Mouse (Mus musculus) naive thymus-derived CD4-positive, alpha-beta T cell, adult 2 months (primary cell): ENCODE results near the gene 2310011J03Rik.
A peak's percentile ranks its signal among the peaks of the same experiment; 100 is the strongest.

Source experiments
- DNase-seq: peaks from one replicate; pipeline ENCODE4 v3.0.0-alpha.2; 2011; ENCODE audit warnings: low read depth

2310011J03Rik gene

DNA sequence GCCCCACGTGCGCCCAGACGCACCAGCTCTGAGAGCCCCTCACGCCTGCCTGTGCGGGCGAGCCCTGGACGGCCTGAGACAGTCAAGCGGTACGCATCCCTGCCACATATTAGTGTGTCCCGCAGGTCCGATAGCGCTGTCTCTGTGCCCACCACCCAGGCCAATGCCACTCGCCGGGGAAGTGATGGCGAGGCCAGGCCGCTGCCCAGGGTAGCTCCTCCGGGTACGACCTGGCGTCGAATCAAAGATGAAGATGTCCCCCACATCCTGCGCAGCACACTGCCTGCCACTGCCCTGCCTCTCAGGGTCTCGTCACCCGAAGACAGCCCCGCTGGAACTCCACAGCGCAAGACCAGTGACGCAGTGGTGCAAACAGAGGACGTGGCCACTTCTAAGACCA is 5.0 kb downstream of the 2310011J03Rik start:
- no peak for DNase-seq

DNA sequence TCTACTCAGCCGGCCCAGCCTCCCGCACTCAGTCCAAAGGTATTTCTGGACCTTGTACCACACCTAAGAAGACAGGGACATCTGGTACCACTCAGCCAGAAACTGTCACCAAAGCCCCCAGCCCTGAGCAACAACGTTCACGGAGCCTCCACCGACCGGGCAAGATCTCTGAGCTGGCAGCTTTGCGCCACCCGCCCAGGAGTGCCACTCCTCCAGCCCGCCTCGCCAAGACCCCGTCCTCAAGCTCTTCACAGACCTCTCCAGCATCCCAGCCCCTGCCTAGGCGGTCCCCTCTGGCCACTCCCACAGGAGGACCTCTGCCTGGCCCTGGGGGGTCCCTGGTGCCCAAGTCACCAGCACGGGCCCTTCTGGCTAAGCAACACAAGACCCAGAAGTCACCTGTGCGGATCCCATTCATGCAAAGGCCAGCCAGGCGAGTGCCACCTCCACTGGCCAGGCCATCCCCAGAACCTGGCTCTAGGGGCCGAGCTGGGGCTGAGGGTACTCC is 5.8 kb downstream of the 2310011J03Rik start:
- DNase-seq = no peak

DNA sequence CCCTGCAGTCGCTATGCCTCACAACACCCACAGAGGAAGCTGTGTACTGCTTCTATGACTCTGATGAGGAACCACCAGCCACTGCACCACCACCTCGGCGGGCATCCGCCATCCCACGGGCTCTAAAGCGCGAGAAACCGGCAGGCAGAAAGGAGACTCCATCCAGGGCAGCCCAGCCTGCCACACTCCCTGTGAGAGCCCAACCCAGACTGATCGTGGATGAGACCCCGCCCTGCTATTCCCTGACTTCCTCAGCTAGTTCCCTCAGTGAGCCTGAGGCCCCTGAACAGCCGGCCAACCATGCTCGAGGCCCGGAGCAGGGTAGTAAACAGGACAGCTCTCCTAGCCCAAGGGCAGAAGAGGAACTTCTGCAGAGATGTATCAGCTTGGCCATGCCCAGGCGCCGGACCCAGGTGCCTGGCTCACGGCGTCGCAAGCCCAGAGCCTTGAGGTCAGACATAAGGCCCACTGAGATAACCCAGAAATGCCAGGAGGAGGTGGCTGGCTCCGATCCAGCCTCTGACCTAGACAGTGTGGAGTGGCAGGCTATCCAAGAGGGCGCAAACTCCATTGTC is 6.6 kb downstream of the 2310011J03Rik start:
- no peak for DNase-seq

DNA sequence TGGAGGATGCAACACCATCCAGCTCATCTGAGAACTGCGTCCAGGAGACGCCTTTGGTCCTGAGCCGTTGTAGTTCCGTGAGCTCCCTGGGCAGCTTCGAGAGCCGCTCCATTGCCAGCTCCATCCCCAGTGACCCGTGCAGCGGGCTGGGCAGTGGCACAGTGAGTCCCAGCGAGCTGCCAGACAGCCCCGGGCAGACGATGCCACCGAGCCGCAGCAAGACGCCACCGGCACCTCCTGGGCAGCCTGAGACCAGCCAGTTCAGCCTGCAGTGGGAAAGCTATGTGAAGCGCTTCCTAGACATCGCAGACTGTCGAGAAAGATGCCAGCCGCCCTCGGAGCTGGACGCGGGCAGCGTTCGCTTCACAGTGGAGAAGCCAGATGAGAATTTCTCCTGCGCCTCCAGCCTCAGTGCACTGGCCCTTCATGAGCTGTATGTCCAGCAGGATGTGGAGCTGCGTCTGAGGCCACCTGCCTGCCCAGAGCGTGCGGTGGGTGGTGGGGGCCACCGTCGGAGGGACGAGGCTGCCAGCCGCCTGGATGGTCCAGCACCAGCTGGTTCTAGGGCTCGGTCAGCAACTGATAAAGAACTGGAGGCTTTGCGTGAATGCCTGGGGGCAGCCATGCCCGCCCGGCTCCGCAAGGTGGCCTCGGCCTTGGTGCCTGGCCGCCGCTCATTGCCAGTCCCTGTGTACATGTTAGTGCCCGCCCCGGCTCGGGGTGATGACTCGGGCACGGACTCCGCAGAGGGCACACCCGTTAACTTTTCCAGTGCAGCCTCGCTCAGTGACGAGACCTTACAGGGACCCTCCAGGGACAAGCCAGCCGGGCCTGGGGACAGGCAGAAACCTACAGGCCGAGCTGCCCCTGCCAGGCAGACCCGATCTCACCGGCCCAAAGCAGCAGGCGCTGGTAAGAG is 7.5 kb downstream of the 2310011J03Rik start:
- DNase-seq = no peak

DNA sequence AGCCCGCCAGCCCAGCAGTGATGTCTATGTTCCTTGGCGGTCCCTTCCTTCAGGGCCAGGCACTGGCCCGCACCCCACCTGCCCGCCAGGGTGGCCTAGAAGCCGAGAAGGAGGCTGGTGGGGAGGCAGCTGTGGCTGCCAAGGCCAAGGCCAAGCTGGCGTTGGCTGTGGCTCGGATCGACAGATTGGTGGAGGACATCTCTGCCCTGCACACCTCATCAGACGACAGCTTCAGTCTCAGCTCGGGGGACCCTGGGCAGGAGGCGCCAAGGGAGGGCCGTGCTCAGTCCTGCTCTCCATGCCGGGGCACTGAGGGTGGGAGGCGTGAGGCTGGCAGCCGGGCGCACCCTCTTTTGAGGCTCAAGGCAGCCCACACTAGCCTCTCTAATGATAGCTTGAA is 8.8 kb downstream of the 2310011J03Rik start:
- DNase-seq = no peak

DNA sequence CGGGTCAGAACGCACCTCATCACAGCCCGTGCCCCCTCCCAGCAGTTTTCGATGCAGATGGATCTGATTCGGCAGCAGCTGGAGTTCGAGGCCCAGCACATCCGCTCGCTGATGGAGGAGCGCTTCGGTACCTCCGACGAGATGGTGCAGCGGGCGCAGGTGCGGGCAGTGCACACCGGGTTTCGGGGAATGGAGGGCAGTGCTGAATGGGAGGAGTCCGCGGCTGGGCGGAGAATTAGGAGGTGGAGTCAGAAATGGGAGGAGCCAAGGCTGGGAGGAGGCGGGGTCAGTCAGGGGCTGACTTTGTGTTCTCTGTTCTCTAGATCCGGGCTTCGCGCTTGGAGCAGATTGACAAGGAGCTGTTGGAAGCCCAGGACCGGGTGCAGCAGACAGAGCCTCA is 15.5 kb downstream of the 2310011J03Rik start:
- peak; percentile 68 for DNase-seq

DNA sequence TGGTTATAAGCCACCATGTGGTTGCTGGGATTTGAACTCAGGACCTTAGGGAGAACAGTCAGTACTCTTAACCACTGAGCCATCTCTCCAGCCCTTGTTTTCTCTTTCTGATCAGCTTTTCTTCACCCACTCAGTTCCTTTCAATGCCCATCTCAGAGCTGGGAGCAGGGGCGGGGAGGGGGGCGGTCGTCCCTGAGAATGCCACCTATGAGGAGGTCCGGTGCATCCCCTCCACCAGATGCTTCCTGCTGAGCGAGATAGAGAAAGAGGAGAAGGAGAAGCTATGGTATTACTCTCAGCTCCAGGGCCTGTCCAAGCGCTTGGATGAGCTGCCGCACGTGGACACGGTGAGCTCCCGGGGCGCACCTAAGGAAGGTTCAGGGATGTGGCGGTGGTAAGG is 15.9 kb downstream of the 2310011J03Rik start:
- no peak for DNase-seq

DNA sequence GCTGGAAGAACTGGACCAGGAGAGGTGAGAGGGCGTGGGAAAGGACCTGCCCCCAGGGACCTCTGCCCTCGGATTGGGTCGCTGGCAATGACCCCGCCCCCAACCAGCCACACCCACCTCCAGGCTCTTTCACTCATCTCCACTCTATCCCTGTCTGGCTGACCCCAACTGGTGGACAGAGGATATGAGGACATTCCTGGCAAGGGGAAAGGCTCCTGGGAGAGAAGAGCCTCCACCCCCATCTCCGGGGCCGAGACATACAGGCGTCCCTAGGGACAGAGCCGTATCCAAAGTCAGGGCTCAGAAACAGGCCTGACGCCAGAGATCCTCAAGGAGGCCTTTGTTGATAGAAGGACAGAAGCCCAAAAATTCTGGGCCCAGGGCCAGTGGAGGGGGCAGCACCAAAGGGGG is 17.9 kb downstream of the 2310011J03Rik start:
- DNase-seq = no peak

DNA sequence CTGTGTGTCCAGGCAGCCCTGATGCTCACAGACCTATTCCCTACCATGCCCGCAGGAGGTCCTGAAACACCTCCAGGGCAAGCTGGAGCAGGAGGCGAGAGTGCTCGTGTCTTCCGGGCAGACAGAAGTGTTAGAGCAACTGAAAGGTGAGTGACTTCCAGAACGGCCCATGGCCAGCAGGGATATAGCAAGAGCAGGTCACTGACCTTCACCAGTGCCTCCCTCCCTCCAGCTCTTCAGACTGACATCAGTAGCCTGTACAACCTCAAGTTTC is 18.3 kb downstream of the 2310011J03Rik start:
- no peak for DNase-seq

DNA sequence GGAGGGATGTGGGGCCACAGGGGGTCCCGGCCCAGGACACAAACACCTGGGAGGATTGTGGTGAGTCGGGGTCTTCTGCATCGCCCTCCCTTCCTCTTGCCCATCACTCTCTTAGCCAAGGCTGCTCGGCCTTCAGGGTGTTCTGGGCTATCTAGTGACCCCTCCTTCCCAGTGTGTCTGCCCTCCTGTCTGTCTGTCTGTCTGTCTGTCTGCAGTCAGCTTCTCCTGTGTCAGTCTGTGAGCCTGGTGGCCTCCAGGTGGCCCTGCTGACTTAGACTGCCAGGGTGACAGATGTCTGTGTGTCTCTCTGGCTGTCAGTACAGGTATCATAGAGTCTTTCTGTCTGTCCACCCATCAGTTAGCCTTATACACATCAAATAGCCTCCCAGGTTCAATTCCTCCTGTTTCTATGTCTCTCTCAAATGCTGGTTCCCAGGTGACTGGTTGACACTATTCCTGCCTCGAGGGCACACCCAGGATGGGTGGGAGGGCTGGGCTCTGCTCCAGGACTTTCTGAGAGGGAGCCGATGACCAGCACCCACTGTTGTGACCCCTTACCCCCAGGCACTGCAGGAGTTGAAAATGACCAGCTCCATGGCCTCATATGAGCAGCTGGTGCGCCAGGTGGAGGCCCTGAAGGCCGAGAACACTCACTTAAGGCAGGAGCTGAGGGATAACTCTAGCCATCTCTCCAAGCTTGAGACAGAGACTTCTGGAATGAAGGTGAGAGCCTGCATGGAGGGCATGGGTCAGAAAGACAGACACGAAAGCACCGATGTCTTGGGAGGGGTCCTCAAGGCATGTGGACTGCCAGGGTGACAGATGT is 18.9 kb downstream of the 2310011J03Rik start:
- no peak for DNase-seq

DNA sequence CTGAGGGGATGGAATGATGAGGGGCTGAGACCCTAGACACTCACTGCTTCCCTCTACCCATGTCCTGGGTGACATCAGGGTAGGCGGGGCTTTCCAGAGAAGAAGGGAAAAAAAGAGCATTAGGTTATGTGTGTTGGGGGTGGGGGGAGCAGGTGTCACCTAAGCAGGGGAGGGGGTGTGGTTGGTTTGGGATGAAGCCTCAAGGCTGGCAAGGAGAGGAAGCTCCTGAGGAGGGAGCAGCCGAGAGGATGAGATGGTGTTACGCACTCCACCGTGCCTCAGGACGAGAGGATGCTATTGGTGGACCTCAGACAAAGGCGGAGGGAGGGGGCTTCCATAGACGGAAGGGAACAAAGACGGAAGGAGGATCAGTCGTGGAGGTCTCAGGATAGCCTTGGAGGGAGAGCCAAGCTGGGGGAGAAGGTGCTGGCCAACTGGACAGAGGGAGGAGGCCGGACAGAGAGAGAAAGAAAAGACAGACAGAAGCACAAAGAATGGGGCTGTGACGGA is 19.6 kb downstream of the 2310011J03Rik start:
- DNase-seq = no peak

DNA sequence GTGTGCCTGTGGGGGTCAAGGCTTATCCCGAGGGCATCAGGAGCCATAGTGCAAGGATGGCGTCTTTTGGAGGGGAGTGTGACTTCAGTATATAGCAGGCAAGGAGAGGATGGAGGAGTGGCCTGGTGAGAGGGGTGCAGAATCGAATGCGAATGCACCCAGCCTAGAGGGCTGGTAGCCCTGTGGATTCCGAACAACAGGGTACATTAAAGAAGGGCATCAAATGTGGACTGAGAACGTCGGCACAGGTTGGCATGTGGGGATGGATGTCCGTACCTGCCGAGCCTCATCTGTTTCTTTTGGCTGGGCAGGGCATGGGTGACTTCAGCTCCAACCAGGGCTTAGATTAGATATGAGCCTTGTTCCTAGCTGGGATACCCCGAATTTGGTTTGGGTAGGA is 20.5 kb downstream of the 2310011J03Rik start:
- no peak for DNase-seq

DNA sequence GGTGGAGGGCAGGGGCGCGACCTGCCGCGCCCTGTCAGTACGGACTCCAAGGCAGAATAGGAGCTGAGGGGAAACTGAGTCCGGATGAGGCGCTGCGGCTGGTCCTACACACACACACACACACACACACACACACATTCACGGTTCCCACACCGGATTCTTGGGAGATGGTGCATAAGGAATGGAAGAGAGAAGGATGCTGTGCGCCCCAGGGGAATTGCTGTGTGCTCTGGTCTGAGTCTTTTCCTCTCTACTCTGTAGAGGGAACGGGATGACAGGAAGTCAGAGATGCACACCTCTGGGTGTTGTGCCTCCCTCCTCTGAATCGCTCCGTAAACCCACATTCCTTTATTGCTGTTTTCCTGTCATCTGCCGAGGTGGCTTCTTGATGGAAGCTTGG is 21.0 kb downstream of the 2310011J03Rik start:
- no peak for DNase-seq

DNA sequence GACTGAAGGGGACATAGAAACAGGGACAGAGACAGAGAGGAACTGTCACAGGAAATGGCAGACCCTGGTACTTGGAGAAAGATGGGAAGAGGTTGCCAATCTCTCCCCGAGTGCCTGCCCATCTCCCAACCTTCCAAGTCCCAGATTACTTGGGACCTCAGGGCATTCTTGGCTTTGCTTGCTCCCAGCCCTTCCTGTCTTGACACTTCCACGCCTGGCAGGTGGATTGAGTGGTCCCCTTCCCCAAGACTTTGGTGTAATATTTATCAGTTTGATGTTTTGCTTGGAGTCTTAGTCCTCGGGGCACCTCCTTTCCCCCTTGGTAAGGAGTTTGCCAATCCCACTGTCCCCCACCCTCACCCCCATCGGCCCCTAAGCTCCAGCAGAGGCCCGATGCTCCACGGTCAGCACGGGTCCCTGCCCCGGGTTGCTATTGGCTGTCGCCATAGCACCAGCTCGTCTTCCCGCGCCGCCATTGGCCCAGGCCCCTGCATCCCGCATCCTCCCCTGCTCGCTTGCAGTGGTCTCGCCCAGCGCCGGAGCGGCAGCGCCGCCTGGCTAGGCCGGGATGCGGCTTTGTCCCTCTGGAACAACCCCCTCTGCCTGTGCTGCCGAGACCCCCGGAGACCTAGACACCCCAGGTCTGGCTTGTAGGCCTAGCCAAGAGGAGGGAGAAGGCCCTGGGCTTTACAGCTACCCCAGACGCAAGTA is 21.6 kb downstream of the 2310011J03Rik start:
- no peak for DNase-seq

DNA sequence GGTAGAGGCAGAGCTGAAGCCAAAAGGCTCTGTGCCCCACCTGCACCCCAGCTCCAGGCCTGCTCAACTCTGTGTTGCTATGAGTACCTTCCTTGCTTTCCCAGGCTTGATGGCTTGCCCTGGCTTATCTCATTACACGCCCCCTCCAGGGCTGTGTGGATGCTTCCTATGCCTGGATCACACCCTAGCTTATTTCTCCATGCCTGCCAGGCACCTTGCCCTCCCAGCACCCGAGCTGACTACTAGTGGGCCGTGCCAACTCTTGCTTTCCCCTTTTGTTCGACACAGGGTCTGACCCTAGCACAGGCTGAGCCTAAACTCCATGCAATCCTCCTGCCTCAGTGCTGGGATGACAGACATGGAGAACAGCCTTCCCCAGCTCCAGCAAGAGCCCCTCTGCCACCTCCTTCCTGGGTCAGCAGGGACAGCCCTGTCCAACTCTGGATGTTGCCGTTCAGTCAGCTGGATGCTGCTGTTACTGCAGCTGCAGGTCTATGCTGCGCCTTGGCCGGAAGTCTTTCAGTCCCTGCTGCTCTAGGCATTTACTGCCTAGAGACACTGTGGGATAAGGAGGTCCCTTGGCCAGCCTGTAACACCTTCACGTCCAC is 22.7 kb downstream of the 2310011J03Rik start:
- DNase-seq = no peak

DNA sequence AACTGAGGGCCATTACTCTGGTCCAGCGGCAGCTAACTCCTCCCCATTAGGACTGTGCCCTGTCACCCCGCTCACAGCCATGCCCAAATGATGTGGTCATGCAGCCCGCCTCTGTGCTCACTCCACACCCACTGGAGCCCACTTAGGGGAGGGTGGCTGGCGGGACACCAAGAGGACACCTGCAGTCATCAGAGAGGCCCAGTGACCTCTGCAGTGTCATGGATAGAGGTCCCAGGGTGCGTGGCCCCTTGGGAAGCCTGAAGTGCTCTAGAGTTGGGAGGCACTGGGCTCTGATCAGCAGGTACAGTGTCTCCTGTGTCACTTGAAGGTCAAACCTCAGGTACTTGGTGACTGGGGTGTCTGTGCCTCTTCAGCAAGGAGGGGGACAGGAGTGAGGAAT is 23.5 kb downstream of the 2310011J03Rik start:
- DNase-seq = no peak

DNA sequence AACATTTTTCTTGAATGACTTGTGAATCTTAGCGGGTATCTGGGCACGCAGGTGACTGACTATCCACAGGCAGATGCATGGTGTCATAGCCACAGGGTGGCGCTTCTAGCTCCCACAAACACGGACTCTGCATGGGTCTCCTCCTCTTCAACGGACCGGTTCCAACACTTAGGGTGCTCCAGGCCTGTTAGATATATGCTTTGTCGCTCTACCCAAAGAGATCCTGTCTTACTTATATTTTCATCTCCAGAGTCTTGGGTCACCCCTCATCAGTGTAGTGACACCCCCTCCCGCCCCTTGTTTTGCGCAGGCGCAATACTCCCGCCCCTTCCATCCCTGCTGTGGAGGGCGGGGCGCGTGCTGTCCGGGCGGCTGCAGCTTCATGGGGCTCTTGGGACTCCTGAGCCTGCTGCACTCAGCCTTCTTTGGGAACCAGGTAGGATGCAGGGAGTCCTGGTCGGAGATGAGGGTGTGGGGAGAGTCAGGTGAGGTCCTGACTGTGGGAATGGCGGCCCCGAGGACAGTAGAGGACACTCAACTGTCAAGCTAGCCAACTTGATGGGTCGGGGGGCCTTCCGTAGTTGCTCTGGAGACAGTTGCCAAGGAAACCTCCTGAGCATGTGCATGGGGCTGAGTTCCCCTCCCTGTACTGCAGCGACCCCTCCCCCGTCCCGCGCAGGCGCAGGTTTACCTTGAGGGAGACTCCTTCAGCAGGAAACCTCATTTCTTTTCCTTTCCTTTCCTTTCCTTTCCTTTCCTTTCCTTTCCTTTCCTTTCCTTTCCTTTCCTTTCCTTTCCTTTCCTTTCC is 24.5 kb downstream of the 2310011J03Rik start, which contains the start of gene Apc2:
TSS of gene Apc2 (plus strand) at position 360 of the 808 bp plus-strand sequence.
- peak; percentile 89 for DNase-seq

DNA sequence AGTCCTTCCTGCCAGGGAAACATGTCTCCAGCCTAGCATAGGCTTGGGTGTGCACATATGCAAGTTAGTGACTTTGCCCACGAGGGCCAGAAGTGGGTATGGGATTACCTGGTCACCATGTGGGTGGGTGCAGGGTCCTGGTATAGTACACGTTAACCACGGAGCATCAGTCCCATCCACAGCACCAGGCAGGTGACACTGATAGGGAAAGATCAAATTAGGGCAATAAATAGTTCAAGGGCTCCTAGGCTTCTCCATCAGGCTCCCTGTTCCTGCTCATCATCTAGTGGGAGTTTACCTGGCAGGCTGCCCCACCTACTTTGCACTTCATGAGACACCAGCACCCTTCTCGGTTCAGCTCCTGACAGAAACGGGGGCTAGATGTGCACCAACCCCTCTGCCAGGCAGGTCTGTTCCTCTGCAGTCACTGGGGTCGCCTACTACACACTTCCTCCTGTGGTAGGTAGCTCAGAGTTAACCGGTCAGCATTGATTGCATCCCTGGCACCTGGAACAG is 25.5 kb downstream of the 2310011J03Rik start:
- no peak for DNase-seq

DNA sequence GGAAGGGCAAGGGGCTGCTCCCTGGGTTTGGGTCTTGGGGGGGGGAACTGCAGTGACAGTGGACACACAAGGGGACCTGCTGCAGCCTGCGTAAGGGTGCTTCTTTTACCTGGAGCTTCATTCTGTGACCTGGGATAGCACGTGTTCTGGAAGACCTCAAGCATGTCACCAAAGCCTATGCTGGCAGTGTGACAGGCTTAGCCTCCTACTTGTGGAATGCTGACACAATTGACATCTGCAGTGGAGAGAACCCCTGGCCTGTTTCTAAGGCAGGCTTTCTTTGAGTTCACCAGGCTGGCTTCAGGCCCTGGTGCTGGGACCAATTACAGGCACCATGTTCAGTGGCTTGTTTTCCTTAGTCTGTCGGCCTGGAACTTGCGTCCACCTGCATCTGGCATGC is 26.0 kb downstream of the 2310011J03Rik start:
- peak; percentile 41 for DNase-seq

DNA sequence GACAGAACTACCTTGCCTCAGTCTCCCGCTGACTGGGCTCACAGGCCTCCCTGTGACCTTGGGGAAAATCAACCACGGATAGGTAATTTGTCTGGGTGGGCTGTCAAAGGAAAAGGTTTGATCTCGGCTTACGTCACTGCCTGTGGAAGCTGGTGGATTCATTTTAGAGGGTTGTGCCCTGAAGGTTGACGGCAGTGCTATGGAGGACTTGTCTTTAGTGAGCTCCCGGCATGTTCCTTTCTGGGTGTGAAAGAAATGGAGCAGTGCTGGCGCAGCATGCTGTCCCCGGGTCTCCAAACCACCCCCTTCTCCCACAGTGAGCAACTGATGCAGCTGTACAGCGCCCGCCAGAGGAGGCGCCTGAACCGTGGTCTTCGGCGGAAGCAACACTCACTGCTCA is 27.0 kb downstream of the 2310011J03Rik start:
- peak; percentile 44 for DNase-seq
